Mouse (Mus musculus): ENCODE measurements around the gene Slc24a2.

Slc24a2 gene

GRCm38 (mm10) chr4:86957576-86958411, 272.5 kb downstream of the Slc24a2 start:
- DNase-seq (ENCODE audit: low read depth, low spot score), result peak; percentile 74

- DNase-seq (ENCODE audit: low read depth, low spot score), result no peak
Measured at GRCm38 (mm10) chr4:86955448-86955847, 274.8 kb downstream of the Slc24a2 start.

GRCm38 (mm10) chr4:86953519-86953918, 276.8 kb downstream of the Slc24a2 start:
- DNase-seq (ENCODE audit: low read depth, low spot score), result no peak

- no peak for DNase-seq (ENCODE audit: low read depth, low spot score)
Measured at GRCm38 (mm10) chr4:86948794-86949193, 281.5 kb downstream of the Slc24a2 start.

- peak; percentile 30 for DNase-seq (ENCODE audit: low read depth, low spot score)
Measured at GRCm38 (mm10) chr4:86943296-86943695, 287.0 kb downstream of the Slc24a2 start.

- no peak for DNase-seq (ENCODE audit: low read depth, low spot score)
Measured at GRCm38 (mm10) chr4:86942656-86943055, 287.6 kb downstream of the Slc24a2 start.

- DNase-seq (ENCODE audit: low read depth, low spot score), result no peak
Measured at GRCm38 (mm10) chr4:86936706-86937105, 293.6 kb downstream of the Slc24a2 start.

- DNase-seq (ENCODE audit: low read depth, low spot score), result no peak
Measured at GRCm38 (mm10) chr4:86936217-86936616, 294.1 kb downstream of the Slc24a2 start.

All from forelimb bud, embryonic 11.5 days (tissue).